Mouse (Mus musculus) midbrain, embryonic 13.5 days (tissue): ENCODE results near the gene Lrrc2. TPM values are rescaled to one million over a fixed set of nuclear protein-coding genes. Genes with fewer than 3 reads are reported as not detected.

Experiments
- ATAC-seq: fragments of 200-750 bp; cut with Nextera tagmentation; 2 replicates; pipeline ENCODE4 v1.8.0; 2017; ENCODE audit warnings: mild to moderate bottlenecking, moderate TSS enrichment, moderate library complexity
- H3K27ac ChIP-seq: fragments of 300-500 bp; sonication (generic); 2 replicates; pipeline ENCODE4 v1.5.1; 2015; ENCODE audit warnings: inconsistent platforms, mild to moderate bottlenecking, moderate library complexity
- H3K27me3 ChIP-seq: fragments of 300-500 bp; sonication (generic); 2 replicates; pipeline ENCODE4 v1.6.1; 2015; ENCODE audit warnings: mild to moderate bottlenecking, inconsistent platforms
- H3K36me3 ChIP-seq: fragments of 300-500 bp; sonication (generic); 2 replicates; pipeline ENCODE4 v1.6.1; 2015; ENCODE audit warnings: mild to moderate bottlenecking, inconsistent platforms
- H3K4me1 ChIP-seq: fragments of 300-500 bp; sonication (generic); replicated peaks from 2 replicates; pipeline ENCODE4 v1.6.1; 2015; ENCODE audit warnings: inconsistent platforms
- H3K4me2 ChIP-seq: fragments of 300-500 bp; sonication (generic); replicated peaks from 2 replicates; pipeline ENCODE4 v1.6.1; 2015; ENCODE audit warnings: moderate library complexity, mild to moderate bottlenecking, inconsistent platforms
- H3K4me3 ChIP-seq: fragments of 300-500 bp; sonication (generic); replicated peaks from 2 replicates; pipeline ENCODE4 v1.5.1; 2015; ENCODE audit warnings: mild to moderate bottlenecking, inconsistent platforms
- H3K9ac ChIP-seq: fragments of 300-500 bp; sonication (generic); replicated peaks from 2 replicates; pipeline ENCODE4 v1.6.1; 2015; ENCODE audit warnings: mild to moderate bottlenecking, inconsistent platforms
- H3K9me3 ChIP-seq: fragments of 300-500 bp; sonication (generic); 2 replicates; pipeline ENCODE4 v1.6.1; 2016; ENCODE audit warnings: mild to moderate bottlenecking, inconsistent platforms
- WGBS: fragments of 180-500 bp; shearing (Covaris S2); methylation state at CpG from one replicate; pipeline ENCODE4 v1.1.7; 2015; 5-methylcytosine and 5-hydroxymethylcytosine counted together
- polyA plus RNA-seq: library from polyadenylated mRNA; unstranded; fragments of >200 nt; fragmentation: Nextera tagmentation; extraction: Ambion mirVana; gene quantifications from 2 replicates; pipeline ENCODE4 v1.2.1, GENCODE M21; 2015

Gene Lrrc2
- polyA plus RNA-seq, 1 experiment from 2014 or later = 0.30 TPM

DNA sequence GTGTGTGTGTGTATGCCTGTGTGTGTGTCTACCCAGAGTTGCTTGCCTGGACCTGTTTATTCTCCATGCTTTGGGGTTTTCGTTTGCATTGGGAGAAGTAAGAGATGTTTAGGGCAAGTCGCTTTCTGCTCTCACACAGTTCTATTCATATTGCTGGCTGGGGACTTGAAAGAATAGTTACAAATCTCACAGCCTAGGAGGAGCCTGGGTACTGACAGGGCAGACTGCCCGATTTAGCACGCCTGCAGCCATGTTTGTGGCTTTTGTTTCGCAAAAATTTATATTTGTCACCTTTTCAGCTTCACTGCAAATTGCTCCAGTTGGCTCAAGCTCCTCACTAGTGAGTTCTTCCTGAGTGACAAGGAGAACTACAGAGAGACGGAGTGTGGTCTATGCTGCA, 19.8 kb upstream of the Lrrc2 start:
- no peak overlapping the region for H3K9ac ChIP-seq
- no peak overlapping the region for H3K4me3 ChIP-seq
- H3K27ac ChIP-seq = no peak overlapping the region
- H3K36me3 ChIP-seq = no peaks in the 10 kb centered on the region
- no peaks in the 10 kb centered on the region for H3K9me3 ChIP-seq
- no peak for ATAC-seq
- no peak overlapping the region for H3K4me2 ChIP-seq
- no peaks in the 10 kb centered on the region for H3K27me3 ChIP-seq
- 74% methylated on average over 6 of the region's 6 CpGs for WGBS
- H3K4me1 ChIP-seq = no peaks in the 10 kb centered on the region

DNA sequence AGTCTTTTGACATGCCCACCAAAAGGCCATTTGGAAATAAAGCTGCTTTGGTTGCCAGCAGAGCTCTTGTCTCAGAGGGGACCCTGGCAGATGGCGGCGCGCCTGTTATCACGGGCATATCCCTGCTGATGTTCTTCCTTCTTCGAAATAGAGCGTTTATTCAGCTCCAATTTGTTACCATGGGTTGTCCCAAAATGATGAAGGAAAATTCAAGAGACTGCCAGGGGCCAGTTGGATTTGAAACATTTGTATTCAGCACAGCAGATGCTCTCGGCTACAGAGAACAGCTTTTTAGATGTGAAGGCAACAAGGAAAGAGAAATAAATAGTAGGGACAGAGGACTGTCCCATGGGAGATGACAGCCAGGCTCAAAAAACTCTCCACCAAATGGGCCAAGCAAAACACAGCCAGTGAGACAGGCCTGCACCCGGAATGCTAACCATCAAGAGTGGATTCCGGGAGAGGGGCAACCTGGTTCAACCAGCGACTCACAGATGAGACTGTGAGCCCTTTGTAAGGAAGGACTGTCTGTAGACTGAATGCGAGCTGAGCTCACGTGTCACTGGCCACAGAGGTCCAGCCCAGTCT, 17.4 kb upstream of the Lrrc2 start:
- H3K4me1 ChIP-seq = no peaks in the 10 kb centered on the region
- 69% methylated on average over 12 of the region's 12 CpGs for WGBS
- no peaks in the 10 kb centered on the region for H3K36me3 ChIP-seq
- H3K27me3 ChIP-seq = no peaks in the 10 kb centered on the region
- no peak overlapping the region for H3K9ac ChIP-seq
- ATAC-seq = no peak
- H3K4me3 ChIP-seq = no peak overlapping the region
- no peak overlapping the region for H3K4me2 ChIP-seq
- no peaks in the 10 kb centered on the region for H3K9me3 ChIP-seq
- peak overlapping the region; percentile 27 for H3K27ac ChIP-seq

DNA sequence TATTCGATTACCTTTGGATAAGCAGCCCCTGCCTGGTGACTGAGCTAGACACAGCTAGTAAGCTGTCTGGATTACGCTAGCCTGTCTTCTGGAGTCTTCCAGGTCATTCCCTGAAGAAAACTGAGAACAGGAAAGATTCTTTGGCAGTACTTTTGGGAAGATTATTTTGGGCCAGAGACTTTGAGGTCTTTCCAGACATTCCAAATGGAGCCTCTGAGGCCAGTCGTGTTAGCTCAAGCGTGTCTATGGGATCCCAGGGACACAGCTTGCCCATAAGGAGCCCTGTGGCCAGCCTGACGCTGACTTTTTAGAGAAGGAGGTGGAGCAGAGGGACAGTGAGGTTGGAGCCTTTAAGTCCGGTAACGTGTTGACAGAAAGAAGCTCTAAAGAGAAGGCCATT, 15.4 kb upstream of the Lrrc2 start:
- Histone ChIP-seq H3K36me3 (no peaks in the 10 kb centered on the region), H3K27me3 (no peaks in the 10 kb centered on the region), H3K4me3 (no peak overlapping the region), H3K4me1 (no peaks in the 10 kb centered on the region), H3K9ac (no peak overlapping the region), H3K27ac (no peak overlapping the region), H3K9me3 (no peaks in the 10 kb centered on the region), H3K4me2 (no peak overlapping the region)
- no peak for ATAC-seq
- 87% methylated on average over 7 of the region's 7 CpGs for WGBS

DNA sequence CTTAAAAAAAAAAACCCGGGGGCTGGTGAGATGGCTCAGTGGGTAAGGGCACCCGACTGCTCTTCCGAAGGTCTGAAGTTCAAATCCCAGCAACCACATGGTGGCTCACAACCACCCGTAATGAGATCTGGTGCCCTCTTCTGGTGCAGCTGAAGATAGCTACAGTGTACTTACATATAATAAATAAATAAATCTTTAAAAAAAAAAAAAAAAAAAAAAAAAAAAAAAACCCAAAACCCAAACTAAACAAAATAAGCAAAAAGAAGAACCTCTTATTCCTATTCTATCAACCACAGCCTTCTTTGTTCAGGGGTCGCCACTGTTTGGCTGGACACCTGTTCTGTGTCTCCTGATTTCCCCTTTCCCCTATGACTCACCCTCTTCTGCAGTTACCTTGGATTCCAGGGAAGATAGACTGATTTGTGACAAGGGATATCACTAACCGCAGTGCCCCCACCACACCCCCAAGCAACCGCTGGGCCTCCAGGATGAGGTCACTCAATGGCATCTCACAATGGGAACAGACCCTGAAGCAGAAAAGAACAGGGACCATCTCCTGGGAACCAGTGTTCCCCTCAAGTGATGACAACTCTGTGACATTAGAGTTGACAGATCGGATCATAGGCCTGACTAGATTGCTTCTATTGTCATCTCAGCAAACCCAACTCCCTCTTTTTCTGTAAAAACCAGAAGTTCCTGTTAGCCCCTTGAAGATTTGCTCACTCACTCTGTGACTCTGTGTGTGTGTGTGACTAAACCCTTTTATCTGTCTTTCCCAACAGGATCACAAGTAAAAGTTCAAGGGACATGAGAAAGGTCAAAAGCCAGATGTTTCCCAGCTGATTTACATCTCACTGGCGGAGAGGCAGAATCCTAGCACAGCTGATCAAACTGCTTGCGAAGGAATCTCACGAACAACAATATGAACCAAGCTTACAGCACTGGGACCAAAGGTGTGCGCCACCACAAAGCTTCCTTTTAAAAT, 13.5 kb upstream of the Lrrc2 start:
- no peak for ATAC-seq
- no peaks in the 10 kb centered on the region for H3K9me3 ChIP-seq
- no peak overlapping the region for H3K4me3 ChIP-seq
- WGBS = 68% methylated on average over 12 of the region's 12 CpGs
- no peaks in the 10 kb centered on the region for H3K27me3 ChIP-seq
- no peak overlapping the region for H3K4me2 ChIP-seq
- no peaks in the 10 kb centered on the region for H3K36me3 ChIP-seq
- H3K27ac ChIP-seq = no peak overlapping the region
- H3K4me1 ChIP-seq = no peaks in the 10 kb centered on the region
- H3K9ac ChIP-seq = no peak overlapping the region

DNA sequence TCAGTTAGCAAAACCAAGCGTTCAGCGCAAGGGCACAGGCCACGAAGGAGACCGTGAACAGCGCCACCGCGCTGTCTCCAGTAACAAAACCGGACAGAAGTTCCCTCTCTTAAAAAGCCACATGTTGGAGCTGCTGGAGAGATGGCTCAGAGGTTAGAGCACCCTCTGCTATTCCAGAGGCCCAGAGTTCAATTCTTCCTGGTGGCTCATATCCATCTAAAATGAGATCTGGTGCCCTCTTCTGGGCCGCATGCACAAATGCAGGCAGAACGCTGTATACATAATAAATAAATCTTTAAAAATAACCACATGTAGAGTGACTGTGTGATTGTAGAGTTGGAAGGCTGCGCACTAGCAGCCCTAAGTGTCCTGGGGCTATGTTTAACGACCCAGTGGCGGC, 7.1 kb upstream of the Lrrc2 start:
- Histone ChIP-seq H3K9me3 (no peaks in the 10 kb centered on the region), H3K4me1 (peaks cover 17% of the 10 kb centered on the region), H3K9ac (no peak overlapping the region), H3K4me2 (no peak overlapping the region), H3K27me3 (peaks cover 43% of the 10 kb centered on the region), H3K4me3 (no peak overlapping the region), H3K36me3 (no peaks in the 10 kb centered on the region), H3K27ac (no peak overlapping the region)
- no peak for ATAC-seq
- WGBS = 34% methylated on average over 13 of the region's 13 CpGs

DNA sequence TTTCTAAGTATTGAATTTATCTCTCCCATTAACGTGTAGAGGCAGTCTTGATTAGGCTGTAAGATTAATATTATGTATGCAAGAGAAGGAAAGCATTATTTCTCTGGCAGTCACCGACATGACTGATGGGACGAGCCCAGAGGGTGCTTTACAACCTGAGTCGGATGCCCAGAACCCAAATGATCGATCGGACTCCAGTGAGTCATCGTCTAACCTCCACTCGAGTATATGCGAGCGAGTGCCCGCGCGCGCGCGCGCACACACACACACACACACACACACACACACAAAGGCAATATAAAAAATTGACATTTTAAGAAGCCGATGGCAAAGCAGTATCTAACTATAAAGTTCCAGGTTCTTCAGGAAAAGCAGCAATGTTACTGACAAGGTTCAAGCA, 6.0 kb upstream of the Lrrc2 start:
- Histone ChIP-seq H3K27ac (no peak overlapping the region), H3K4me2 (no peak overlapping the region), H3K9me3 (no peaks in the 10 kb centered on the region), H3K4me1 (peaks cover 17% of the 10 kb centered on the region), H3K36me3 (no peaks in the 10 kb centered on the region), H3K9ac (no peak overlapping the region), H3K4me3 (no peak overlapping the region), H3K27me3 (peaks cover 46% of the 10 kb centered on the region)
- WGBS = 30% methylated on average over 18 of the region's 18 CpGs
- no peak for ATAC-seq

DNA sequence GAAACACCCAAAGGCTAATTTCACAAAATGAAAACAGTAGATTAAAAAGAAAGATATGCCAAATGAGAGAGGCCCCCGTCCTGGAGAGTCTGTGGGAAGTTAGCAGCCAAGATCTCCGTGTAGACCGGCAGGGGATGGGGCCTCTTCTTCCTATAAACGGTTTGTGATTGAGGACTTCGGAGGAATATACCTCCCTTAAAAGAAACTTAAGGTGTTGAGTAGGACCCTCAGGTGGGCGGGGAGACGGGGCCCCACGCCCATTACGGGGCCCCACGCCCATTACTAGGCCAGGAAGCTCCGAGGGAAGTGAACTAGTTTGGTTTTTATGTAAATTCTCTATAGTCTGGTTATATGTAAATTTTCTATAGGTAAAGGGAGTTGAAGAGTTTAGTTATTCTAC, 5.4 kb upstream of the Lrrc2 start, which contains the start of gene Tdgf1:
Gene Tdgf1, minus strand, starts transcription at position 233 of the 400 bp plus-strand sequence.
- peaks cover 46% of the 10 kb centered on the region for H3K27me3 ChIP-seq
- no peaks in the 10 kb centered on the region for H3K36me3 ChIP-seq
- ATAC-seq = no peak
- peak within 1 kb of the TSS; percentile 28 for H3K4me2 ChIP-seq
- H3K27ac ChIP-seq = no peak within 1 kb of the TSS
- WGBS = 15% methylated on average over 11 of the region's 11 CpGs
- H3K9ac ChIP-seq = no peak within 1 kb of the TSS
- H3K4me3 ChIP-seq = no peak within 1 kb of the TSS
- H3K9me3 ChIP-seq = no peaks in the 10 kb centered on the region
- H3K4me1 ChIP-seq = peaks cover 17% of the 10 kb centered on the region

DNA sequence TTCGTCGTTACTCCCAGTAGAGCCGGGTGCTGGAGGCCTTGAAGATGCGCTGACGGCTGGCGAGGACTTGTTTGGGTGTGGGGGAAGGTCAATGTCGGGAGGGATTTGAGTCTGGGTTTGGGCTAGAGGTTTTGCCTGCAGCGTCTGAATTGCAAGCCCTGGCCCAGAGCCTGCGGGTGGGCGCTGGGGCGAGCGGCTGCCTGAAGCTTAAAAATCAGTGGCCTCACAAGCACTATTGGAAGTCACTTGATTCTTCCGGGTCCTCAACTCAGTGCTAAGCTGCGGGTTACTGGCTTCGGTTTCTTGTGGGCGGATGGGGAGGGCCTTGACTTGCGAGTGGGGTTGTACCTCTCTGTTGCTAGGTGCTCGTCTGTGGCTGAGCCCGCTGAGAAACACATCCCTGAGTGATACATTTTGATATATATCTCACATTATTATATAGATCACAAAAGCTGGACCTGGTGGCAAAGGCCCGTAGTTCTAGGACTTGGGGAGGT, 4.7 kb upstream of the Lrrc2 start:
- H3K27ac ChIP-seq = no peak overlapping the region
- H3K36me3 ChIP-seq = no peaks in the 10 kb centered on the region
- ATAC-seq = no peak
- H3K9ac ChIP-seq = no peak overlapping the region
- H3K9me3 ChIP-seq = no peaks in the 10 kb centered on the region
- H3K4me3 ChIP-seq = no peak overlapping the region
- 7% methylated on average over 20 of the region's 20 CpGs for WGBS
- peaks cover 17% of the 10 kb centered on the region for H3K4me1 ChIP-seq
- peak overlapping the region; percentile 28 for H3K4me2 ChIP-seq
- peaks cover 49% of the 10 kb centered on the region for H3K27me3 ChIP-seq

DNA sequence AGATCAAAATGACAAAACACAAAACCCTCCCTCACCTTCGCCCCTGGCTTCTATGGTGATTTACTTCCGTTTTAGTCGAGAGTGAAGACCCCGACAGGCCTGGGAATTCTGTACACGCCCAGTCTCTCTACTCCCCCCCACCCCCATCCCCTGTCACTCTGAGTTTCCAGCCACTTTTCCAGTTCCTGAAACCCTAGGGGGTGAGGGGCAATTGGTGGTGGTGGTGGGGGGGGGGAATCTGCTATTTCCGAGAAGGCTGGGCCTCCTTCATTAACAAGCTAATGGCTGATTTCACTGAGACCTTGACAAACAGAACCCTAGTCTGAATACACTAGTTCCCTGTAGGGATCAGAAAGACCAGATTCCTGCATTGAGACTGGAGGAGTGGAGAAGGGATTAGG, 4.1 kb upstream of the Lrrc2 start:
- Histone ChIP-seq H3K9me3 (no peaks in the 10 kb centered on the region), H3K27me3 (peaks cover 54% of the 10 kb centered on the region), H3K36me3 (no peaks in the 10 kb centered on the region), H3K4me1 (peaks cover 17% of the 10 kb centered on the region), H3K9ac (no peak overlapping the region), H3K27ac (no peak overlapping the region), H3K4me3 (no peak overlapping the region), H3K4me2 (peak overlapping the region; percentile 28)
- ATAC-seq = no peak; the same call in 1 of the 2 replicates
- 2% methylated on average over 6 of the region's 6 CpGs for WGBS

DNA sequence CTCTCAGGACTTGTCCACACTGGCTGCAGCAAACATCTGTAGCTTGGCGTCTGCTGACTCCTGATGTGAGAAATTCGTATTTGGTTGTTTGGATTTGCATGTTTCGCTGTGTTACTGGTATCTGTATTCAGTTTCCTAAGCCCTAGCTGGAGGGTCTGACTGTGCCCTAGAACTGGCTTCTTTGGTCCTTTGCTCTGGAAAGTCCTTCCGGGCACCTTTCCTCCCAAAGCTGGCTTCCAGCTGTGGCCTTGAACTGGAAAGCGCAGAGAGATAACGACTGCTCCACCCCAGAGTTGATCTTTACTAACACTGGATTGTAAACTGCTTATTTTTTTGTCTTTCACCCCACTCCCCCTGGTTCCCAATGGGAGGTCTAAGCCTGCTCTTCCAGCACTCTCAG, 3.4 kb upstream of the Lrrc2 start:
- WGBS = 20% methylated on average over 6 of the region's 6 CpGs
- no peak overlapping the region for H3K4me2 ChIP-seq
- H3K9me3 ChIP-seq = no peaks in the 10 kb centered on the region
- H3K4me3 ChIP-seq = no peak overlapping the region
- peaks cover 17% of the 10 kb centered on the region for H3K4me1 ChIP-seq
- no peaks in the 10 kb centered on the region for H3K36me3 ChIP-seq
- ATAC-seq = no peak
- peaks cover 60% of the 10 kb centered on the region for H3K27me3 ChIP-seq
- H3K9ac ChIP-seq = no peak overlapping the region
- H3K27ac ChIP-seq = no peak overlapping the region

DNA sequence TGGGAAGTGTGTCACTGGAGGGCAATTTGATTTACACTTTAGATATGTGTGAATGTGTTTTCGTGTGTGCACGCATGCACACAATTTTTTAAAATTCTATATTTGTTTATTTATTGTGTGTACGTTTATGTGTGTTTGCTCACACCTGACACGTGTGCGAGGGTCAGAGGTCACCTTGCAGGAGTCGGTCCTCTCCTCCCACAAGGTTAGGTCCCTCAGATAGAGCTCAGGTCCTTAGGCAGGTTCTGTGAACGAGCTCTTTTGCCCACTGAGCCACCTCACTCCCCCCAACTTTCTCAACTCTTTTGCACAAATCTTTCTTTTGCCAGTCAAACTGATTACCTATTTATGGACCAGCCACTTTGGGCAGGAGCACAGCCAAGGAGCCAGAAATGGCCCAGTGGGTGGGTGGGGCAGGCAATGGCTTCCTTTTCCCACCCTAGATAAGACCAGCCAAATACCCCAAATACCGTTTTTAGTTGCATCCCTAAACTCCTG, 2.5 kb upstream of the Lrrc2 start:
- Histone ChIP-seq H3K27me3 (peaks cover 61% of the 10 kb centered on the region), H3K36me3 (no peaks in the 10 kb centered on the region), H3K27ac (no peak overlapping the region), H3K4me3 (no peak overlapping the region), H3K4me2 (no peak overlapping the region), H3K9me3 (no peaks in the 10 kb centered on the region), H3K4me1 (peaks cover 17% of the 10 kb centered on the region), H3K9ac (no peak overlapping the region)
- WGBS = 66% methylated on average over 8 of the region's 8 CpGs
- no peak for ATAC-seq

DNA sequence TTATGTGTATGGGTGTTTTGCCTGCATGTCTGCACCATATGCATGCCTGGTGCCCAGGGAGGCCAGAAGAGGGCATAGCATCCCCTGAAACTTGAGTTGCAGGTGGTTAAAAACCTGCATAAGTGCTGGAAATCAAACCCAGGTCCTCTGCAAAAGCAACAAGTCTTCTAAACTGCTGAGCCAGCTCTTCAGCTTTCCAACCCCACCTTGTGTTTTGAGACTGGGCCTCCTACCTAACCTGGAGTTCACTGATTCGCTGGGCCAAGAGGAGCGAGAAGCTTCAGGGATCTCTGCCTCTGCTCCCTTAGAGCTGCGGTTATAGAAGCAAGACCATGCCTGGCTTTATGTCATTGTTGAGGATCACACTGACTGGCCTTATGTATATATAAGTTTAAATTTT, 1.2 kb upstream of the Lrrc2 start:
- Histone ChIP-seq H3K36me3 (no peaks in the 10 kb centered on the region), H3K27me3 (peaks cover 48% of the 10 kb centered on the region), H3K4me1 (peaks cover 28% of the 10 kb centered on the region), H3K4me3 (no peak overlapping the region), H3K27ac (no peak overlapping the region), H3K9me3 (no peaks in the 10 kb centered on the region), H3K9ac (no peak overlapping the region), H3K4me2 (no peak overlapping the region)
- 92% methylated on average over 3 of the region's 3 CpGs for WGBS
- ATAC-seq = no peak
